Mouse (Mus musculus): ENCODE measurements around the gene Il17f. TPM values are rescaled to one million over a fixed set of nuclear protein-coding genes. Genes with fewer than 3 reads are reported as not detected.

Il17f gene
- polyA plus RNA-seq, 1 experiment: not detected

DNA sequence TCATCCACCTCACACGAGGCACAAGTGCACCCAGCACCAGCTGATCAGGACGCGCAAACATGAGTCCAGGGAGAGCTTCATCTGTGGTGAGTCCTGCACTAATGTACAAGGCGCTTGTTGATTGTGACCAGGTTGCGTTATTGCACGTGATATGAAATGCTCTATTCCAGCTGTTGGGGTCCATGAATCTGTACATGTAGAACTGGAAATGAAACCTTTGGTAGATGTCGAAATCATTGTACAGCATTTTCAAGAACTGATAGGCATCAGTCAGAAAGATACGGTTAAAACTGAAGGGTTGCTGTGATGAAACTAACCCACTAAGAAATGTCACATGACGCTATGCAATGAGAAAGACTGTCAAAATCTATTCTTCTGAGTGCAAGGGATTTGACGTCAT is 59.5 kb downstream of the Il17f start, which contains the start of gene Il17a:
Gene Il17a, plus strand, starts transcription at position 3 of the 400 bp plus-strand sequence.
- no peaks in the 10 kb centered on the region for H3K36me3 ChIP-seq (ENCODE audit: control insufficient read depth, insufficient read depth)
- no peak within 1 kb of the TSS for H3ac ChIP-seq (ENCODE audit: control insufficient read depth, insufficient read length)
- H3K4me2 ChIP-seq (ENCODE audit: low read depth): no peak within 1 kb of the TSS
- no peak for TF ChIP-seq POLR2AphosphoS2 (IDR thresholded peaks at IDR 0.05; ENCODE audit: insufficient read length, low read depth)
- TF ChIP-seq CEBPB (IDR thresholded peaks at IDR 0.05; ENCODE audit: insufficient read depth, poor library complexity, severe bottlenecking): no peak
- TF ChIP-seq MYOD1 (IDR thresholded peaks at IDR 0.05; ENCODE audit: control insufficient read depth in 1 of 3, insufficient read length in 2 of 3, low read depth in 2 of 3): no peak
- TF ChIP-seq MAX (IDR thresholded peaks at IDR 0.05; ENCODE audit: low read depth): no peak
- no peak for TF ChIP-seq USF1 (IDR thresholded peaks at IDR 0.05; ENCODE audit: low read depth)
- no peak for TF ChIP-seq MYOG (IDR thresholded peaks at IDR 0.05; ENCODE audit: control insufficient read depth in 1 of 3, insufficient read depth in 1 of 3, insufficient read length in 2 of 3, low read depth in 2 of 3)
- no peaks in the 10 kb centered on the region for H3K79me2 ChIP-seq (ENCODE audit: control insufficient read depth, insufficient read depth)
- no peak within 1 kb of the TSS for H3K4me3 ChIP-seq
- no peaks in the 10 kb centered on the region for H3K27me3 ChIP-seq (ENCODE audit: control insufficient read depth, insufficient read depth, insufficient read length)

Other genes starting within 250 kb of the Il17f start
- gene Pkhd1, start 172.6 kb downstream of the Il17f start, polyA plus RNA-seq (2012; fragmentation: generic; extraction: Trizol): 1.1 TPM
- gene Il17a, start 59.7 kb downstream of the Il17f start, polyA plus RNA-seq (2012; fragmentation: generic; extraction: Trizol): not detected
- 23.2 TPM for gene Mcm3, start 29.7 kb upstream of the Il17f start, polyA plus RNA-seq (2012; fragmentation: generic; extraction: Trizol)
- gene Paqr8, start 100.0 kb upstream of the Il17f start, polyA plus RNA-seq (2012; fragmentation: generic; extraction: Trizol): 0.96 TPM
- gene Efhc1, start 161.0 kb upstream of the Il17f start, polyA plus RNA-seq (2012; fragmentation: generic; extraction: Trizol): 0.13 TPM

All from myocyte (in vitro differentiated cells).